Mouse (Mus musculus): ENCODE data around the gene AI413582. TPM values are rescaled to one million over a fixed set of nuclear protein-coding genes. Genes with fewer than 3 reads are reported as not detected.

Gene AI413582
- polyA plus RNA-seq, 1 experiment = 20.7 TPM

DNA sequence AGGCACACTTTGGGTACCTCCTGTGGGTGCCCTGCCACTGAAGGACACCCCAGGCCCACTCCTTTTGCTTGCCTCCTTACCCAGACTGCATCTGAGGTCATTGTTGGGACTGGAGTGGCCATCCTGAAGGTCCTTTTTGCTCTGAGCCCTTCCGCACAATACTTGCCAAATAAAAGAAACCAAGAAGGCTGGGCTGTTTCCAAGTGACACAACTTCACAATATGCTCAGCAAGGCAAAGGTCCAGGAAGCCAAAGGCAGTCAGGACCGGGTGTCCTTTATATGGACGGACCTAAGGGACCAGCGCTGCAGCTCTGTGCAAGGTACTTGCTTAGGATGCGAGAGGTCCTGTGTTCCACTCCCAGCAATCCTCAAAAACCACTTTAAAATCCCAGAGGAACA lies 2.7 kb upstream of the AI413582 start:
- H3K27me3 ChIP-seq (ENCODE audit: control insufficient read depth, insufficient read depth, low read length) = no peaks in the 10 kb centered on the region
- TF ChIP-seq POLR2A (IDR thresholded peaks at IDR 0.05; ENCODE audit: control insufficient read depth, low read depth, low read length) (no peak), CTCF (IDR thresholded peaks at IDR 0.05; ENCODE audit: control insufficient read depth, insufficient read depth, insufficient replicate concordance, low read depth, low read length) (no peak)
- H3K4me3 ChIP-seq (ENCODE audit: control insufficient read depth, low read depth, low read length) = no peak overlapping the region
- H3K27ac ChIP-seq (ENCODE audit: control insufficient read depth, insufficient read depth, low read depth, low read length) = no peak overlapping the region
- no peaks in the 10 kb centered on the region for H3K36me3 ChIP-seq (ENCODE audit: control insufficient read depth, insufficient read depth, low read length)
- peaks cover 25% of the 10 kb centered on the region for H3K4me1 ChIP-seq (ENCODE audit: control insufficient read depth, insufficient read depth, low read length)

DNA sequence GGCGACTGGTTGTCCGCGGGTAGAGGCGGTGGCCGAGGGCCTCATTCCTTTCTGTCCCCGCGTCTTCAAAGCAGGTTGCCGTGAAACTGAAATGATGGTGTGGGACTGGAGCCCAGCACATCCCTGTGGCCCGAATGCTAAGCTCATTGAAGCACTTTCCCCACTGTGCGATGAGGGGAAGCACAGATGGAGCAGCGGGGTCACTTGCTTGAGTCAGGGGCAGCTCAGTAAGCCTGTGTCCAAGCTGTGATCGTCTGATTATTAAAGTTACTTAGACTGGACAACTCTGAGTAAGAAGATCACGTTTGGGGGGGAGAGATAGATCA lies 349 bp upstream of the AI413582 start:
- Histone ChIP-seq H3K4me3 (ENCODE audit: control insufficient read depth, low read depth, low read length) (peak overlapping the region; percentile 89), H3K4me1 (ENCODE audit: control insufficient read depth, insufficient read depth, low read length) (peaks cover 29% of the 10 kb centered on the region), H3K27ac (ENCODE audit: control insufficient read depth, insufficient read depth, low read depth, low read length) (no peak overlapping the region; the same call in 1 of the 2 replicates), H3K27me3 (ENCODE audit: control insufficient read depth, insufficient read depth, low read length) (no peaks in the 10 kb centered on the region), H3K36me3 (ENCODE audit: control insufficient read depth, insufficient read depth, low read length) (no peaks in the 10 kb centered on the region; the same call in 1 of the 2 replicates)
- TF ChIP-seq POLR2A (IDR thresholded peaks at IDR 0.05; ENCODE audit: control insufficient read depth, low read depth, low read length) (no peak), CTCF (IDR thresholded peaks at IDR 0.05; ENCODE audit: control insufficient read depth, insufficient read depth, insufficient replicate concordance, low read depth, low read length) (no peak)

DNA sequence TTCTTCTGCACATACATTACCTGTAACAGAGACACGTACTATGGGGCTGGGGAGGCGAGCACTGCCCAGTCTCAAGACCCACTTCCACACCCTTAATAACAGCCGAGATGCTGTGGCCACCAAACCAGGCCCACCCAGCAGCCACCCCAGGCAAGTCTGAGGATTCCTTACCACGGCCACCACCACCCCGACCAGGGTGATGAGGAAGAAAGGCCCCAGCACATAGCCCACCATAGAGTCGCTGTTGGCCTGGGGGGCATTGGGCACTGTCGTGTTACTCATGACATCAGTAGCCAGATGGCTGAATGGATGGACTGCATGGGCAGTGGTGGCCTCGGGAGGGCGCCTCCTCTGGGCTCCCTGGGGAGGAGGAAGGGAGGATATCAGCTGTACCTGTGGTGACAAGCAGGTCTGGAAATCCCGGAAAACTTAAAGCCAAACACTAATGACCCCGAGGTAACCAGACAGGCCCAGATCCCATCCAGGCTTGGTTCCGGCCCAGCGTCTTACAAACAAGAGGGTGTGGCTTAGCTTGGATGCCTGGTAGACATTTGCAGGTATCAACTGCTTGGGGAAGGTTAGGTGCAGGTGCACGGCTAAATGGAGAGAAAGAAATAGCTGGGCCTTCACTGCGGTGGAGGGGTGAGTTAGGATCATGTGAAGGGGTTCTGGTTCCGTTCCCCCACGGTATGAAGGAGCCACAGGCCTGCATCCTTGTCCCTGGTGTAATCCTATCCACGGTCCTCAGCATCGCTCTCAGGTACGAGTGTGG lies 979 bp downstream of the AI413582 start:
- H3K4me3 ChIP-seq (ENCODE audit: control insufficient read depth, low read depth, low read length) = peak overlapping the region; percentile 81
- no peaks in the 10 kb centered on the region for H3K27me3 ChIP-seq (ENCODE audit: control insufficient read depth, insufficient read depth, low read length)
- TF ChIP-seq POLR2A (IDR thresholded peaks at IDR 0.05; ENCODE audit: control insufficient read depth, low read depth, low read length) (no peak), CTCF (IDR thresholded peaks at IDR 0.05; ENCODE audit: control insufficient read depth, insufficient read depth, insufficient replicate concordance, low read depth, low read length) (no peak)
- H3K27ac ChIP-seq (ENCODE audit: control insufficient read depth, insufficient read depth, low read depth, low read length) = peak overlapping the region; percentile 5; the same call in 1 of the 2 replicates
- H3K4me1 ChIP-seq (ENCODE audit: control insufficient read depth, insufficient read depth, low read length) = peaks cover 29% of the 10 kb centered on the region
- no peaks in the 10 kb centered on the region; the same call in 1 of the 2 replicates for H3K36me3 ChIP-seq (ENCODE audit: control insufficient read depth, insufficient read depth, low read length)

DNA sequence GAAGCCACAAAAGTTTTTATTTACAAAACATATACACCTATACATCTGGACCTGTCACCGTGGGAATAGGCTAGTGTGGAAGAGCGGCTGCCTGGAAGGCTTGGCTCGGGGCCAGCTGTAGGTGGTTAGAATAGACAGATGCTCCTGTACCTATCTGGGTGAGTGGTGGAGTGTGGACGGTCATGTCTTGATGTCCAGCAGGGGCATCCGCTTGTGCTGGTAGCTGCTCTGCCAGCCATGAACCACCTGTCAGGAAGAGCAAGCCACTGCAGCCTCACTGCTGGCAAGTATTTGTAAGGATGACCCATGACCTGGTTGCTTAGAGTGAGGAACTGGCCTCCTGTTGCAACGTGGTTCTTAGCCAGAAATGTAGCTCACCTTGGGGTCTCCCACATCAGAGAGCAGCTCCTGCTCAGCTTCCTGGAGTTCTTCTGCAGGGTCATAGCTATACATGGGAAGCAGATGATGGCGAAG lies 1.7 kb downstream of the AI413582 start:
- H3K4me1 ChIP-seq (ENCODE audit: control insufficient read depth, insufficient read depth, low read length) = peaks cover 31% of the 10 kb centered on the region
- H3K36me3 ChIP-seq (ENCODE audit: control insufficient read depth, insufficient read depth, low read length) = no peaks in the 10 kb centered on the region; the same call in 1 of the 2 replicates
- H3K27ac ChIP-seq (ENCODE audit: control insufficient read depth, insufficient read depth, low read depth, low read length) = no peak overlapping the region
- H3K4me3 ChIP-seq (ENCODE audit: control insufficient read depth, low read depth, low read length) = peak overlapping the region; percentile 81
- no peaks in the 10 kb centered on the region for H3K27me3 ChIP-seq (ENCODE audit: control insufficient read depth, insufficient read depth, low read length)
- TF ChIP-seq POLR2A (IDR thresholded peaks at IDR 0.05; ENCODE audit: control insufficient read depth, low read depth, low read length) = no peak; the same call in 1 of the 2 replicates
- TF ChIP-seq CTCF (IDR thresholded peaks at IDR 0.05; ENCODE audit: control insufficient read depth, insufficient read depth, insufficient replicate concordance, low read depth, low read length) = no peak

DNA sequence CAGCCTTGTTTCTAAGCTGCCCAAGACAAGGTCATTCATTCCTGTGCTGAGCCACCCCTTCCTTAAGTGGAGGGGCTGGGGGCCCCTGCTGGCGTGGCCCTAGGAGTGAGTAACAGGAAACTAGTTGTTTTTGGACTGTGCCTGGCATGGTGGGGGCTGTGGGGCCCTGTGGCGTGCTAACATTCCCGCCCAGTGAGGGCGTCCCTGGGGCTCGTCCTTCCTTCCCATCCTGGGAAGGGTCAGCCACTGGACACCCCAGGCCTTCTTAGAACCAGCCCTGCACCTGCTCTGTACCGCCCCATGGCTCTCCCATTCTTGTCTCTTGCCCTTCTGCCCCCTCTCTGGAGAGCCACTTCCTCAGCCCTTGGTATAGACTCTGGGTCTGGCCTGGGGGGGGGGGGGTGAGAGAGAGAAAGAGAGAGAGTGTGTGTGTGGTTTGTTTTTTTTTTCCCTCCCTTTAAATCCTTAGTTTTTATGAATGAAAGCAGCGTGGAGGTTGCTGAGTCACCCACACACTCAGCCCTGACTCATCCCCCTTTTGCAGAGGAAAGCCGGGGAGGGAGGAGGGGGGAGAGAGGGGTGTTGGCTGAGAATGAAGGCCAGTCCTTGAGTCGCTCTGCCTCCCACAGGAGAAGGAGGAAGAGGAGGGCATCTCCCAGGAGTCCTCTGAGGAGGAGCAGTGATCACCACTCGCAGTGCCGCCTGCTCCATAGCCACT lies 3.6 kb downstream of the AI413582 start:
- no peaks in the 10 kb centered on the region for H3K27me3 ChIP-seq (ENCODE audit: control insufficient read depth, insufficient read depth, low read length)
- TF ChIP-seq CTCF (IDR thresholded peaks at IDR 0.05; ENCODE audit: control insufficient read depth, insufficient read depth, insufficient replicate concordance, low read depth, low read length) (no peak), POLR2A (IDR thresholded peaks at IDR 0.05; ENCODE audit: control insufficient read depth, low read depth, low read length) (no peak)
- no peak overlapping the region for H3K27ac ChIP-seq (ENCODE audit: control insufficient read depth, insufficient read depth, low read depth, low read length)
- H3K4me3 ChIP-seq (ENCODE audit: control insufficient read depth, low read depth, low read length) = no peak overlapping the region
- peaks cover 39% of the 10 kb centered on the region for H3K4me1 ChIP-seq (ENCODE audit: control insufficient read depth, insufficient read depth, low read length)
- no peaks in the 10 kb centered on the region; the same call in 1 of the 2 replicates for H3K36me3 ChIP-seq (ENCODE audit: control insufficient read depth, insufficient read depth, low read length)

DNA sequence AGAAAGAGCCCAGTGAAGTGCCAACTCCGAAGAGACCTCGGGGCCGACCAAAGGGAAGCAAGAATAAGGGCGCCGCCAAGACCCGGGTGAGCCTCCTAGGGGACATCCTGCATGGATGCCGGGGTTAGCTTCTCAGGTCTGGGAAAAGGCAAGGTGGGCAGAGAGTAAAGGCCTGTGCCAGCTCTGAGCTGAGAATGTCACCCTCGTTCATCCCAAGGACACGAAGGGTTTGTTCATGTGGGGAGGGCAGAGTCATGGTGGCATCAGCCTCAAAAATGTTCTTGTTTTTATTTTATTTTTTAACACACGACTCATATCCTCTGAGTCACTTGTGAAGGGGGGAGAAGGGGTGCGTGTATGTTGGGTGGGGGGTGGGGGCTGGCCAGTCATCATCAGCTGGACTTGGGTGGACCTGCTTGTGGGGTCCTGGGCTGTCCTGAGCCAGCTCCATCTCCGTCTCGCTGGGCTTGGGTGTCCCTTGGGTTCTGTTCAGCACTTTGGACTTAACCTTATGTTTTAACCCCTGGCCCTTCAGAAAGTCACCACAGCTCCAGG lies 4.6 kb downstream of the AI413582 start:
- H3K4me3 ChIP-seq (ENCODE audit: control insufficient read depth, low read depth, low read length) = no peak overlapping the region
- no peak for TF ChIP-seq POLR2A (IDR thresholded peaks at IDR 0.05; ENCODE audit: control insufficient read depth, low read depth, low read length)
- no peak for TF ChIP-seq CTCF (IDR thresholded peaks at IDR 0.05; ENCODE audit: control insufficient read depth, insufficient read depth, insufficient replicate concordance, low read depth, low read length)

DNA sequence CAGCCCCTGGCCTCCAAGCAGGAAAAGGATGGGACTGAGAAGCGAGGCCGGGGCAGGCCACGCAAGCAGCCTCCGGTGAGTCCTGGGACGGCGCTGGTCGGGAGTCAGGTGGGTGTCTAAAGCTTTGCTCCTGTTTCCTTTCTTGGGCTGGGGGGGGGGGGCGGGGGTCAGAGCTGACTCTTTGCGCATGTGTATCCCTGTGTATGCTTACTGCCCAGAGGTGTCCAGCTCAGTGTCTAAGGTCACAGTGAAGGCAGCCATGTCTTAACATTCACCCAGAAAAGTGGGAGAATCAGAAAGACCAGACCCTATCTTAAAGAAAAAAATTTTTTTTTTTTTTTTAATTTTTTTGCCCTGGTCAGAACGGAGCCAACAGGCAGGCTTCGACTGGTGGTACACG lies 6.0 kb downstream of the AI413582 start:
- TF ChIP-seq POLR2A (IDR thresholded peaks at IDR 0.05; ENCODE audit: control insufficient read depth, low read depth, low read length) (no peak), CTCF (IDR thresholded peaks at IDR 0.05; ENCODE audit: control insufficient read depth, insufficient read depth, insufficient replicate concordance, low read depth, low read length) (no peak)
- no peak overlapping the region for H3K27ac ChIP-seq (ENCODE audit: control insufficient read depth, insufficient read depth, low read depth, low read length)
- H3K4me3 ChIP-seq (ENCODE audit: control insufficient read depth, low read depth, low read length) = no peak overlapping the region
- no peaks in the 10 kb centered on the region; the same call in 1 of the 2 replicates for H3K36me3 ChIP-seq (ENCODE audit: control insufficient read depth, insufficient read depth, low read length)
- H3K27me3 ChIP-seq (ENCODE audit: control insufficient read depth, insufficient read depth, low read length) = no peaks in the 10 kb centered on the region
- peaks cover 27% of the 10 kb centered on the region for H3K4me1 ChIP-seq (ENCODE audit: control insufficient read depth, insufficient read depth, low read length)

More for the DNA sequence above, 4.6 kb downstream of the AI413582 start:
- Histone ChIP-seq H3K27me3 (ENCODE audit: control insufficient read depth, insufficient read depth, low read length) (no peaks in the 10 kb centered on the region), H3K4me1 (ENCODE audit: control insufficient read depth, insufficient read depth, low read length) (peaks cover 33% of the 10 kb centered on the region), H3K36me3 (ENCODE audit: control insufficient read depth, insufficient read depth, low read length) (no peaks in the 10 kb centered on the region; the same call in 1 of the 2 replicates), H3K27ac (ENCODE audit: control insufficient read depth, insufficient read depth, low read depth, low read length) (no peak overlapping the region)

Data from testis, adult 2 months (tissue).